Mouse (Mus musculus): ENCODE measurements around the gene Poc5. TPM values are rescaled to one million over a fixed set of nuclear protein-coding genes. Genes with fewer than 3 reads are reported as not detected.

Poc5 gene
- total and polyA plus RNA-seq, 2 experiments from 2014 or later, result 22.4 to 34.9 TPM

DNA sequence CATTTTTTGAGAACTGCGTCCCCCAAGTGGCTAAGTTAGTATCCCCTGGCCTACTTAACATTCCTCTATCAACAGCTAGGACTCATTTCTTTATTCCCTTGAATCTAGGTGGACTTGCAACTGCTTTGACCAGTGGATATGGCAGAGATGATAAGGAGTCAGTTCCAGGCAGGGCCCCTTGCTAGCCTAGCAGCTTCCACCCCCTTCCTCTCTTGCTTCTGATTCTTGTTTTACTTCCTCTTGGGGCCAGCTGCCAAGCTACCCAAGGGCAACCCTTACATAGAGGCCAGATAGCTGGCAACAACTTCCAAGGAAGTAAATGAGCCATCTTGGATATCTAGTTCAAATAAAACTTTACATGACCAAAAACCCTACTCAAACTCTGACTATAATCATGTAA is 48.8 kb downstream of the Poc5 start:
- H3K27me3 ChIP-seq (ENCODE audit: insufficient read depth, low read length), result no peaks in the 10 kb centered on the region
- H3K4me3 ChIP-seq (ENCODE audit: low read depth, low read length), result no peak overlapping the region
- H3K27ac ChIP-seq (ENCODE audit: low read depth, low read length), result no peak overlapping the region
- WGBS, result 88% methylated on average over 1 of the region's 1 CpGs
- no peak overlapping the region for H3K4me2 ChIP-seq (ENCODE audit: low read depth)
- no peaks in the 10 kb centered on the region for H3K4me1 ChIP-seq (ENCODE audit: insufficient read depth)
- TF ChIP-seq CTCF (IDR thresholded peaks at IDR 0.05; ENCODE audit: low read depth), result no peak
- DNase-seq, result no peak
- no peak for ATAC-seq
- no peak overlapping the region for H3K9ac ChIP-seq
- no peaks in the 10 kb centered on the region for H3K9me3 ChIP-seq (ENCODE audit: low read length)
- H3K36me3 ChIP-seq (ENCODE audit: insufficient read depth), result no peaks in the 10 kb centered on the region

DNA sequence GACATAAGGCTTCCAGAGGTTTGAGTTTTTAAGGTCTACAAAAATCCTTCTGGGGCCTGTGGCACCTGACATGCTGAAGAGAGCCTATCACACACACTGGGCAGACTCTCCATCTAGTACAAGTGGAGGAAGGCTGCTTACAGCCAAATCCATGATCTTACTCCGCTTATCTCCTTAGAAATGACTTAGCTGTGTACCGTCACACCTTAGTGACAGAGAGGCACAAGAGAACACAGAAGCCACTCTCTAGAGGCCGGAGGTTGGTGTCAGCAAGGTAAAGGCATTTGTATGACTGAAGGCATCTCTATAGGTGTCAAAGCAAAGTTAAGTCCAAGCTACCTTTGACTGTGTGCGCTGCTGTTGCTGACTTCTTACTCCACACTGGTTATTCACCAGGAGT is 52.3 kb downstream of the Poc5 start:
- no peak for ATAC-seq
- Histone ChIP-seq H3K4me3 (ENCODE audit: low read depth, low read length) (no peak overlapping the region), H3K9me3 (ENCODE audit: low read length) (no peaks in the 10 kb centered on the region)

DNA sequence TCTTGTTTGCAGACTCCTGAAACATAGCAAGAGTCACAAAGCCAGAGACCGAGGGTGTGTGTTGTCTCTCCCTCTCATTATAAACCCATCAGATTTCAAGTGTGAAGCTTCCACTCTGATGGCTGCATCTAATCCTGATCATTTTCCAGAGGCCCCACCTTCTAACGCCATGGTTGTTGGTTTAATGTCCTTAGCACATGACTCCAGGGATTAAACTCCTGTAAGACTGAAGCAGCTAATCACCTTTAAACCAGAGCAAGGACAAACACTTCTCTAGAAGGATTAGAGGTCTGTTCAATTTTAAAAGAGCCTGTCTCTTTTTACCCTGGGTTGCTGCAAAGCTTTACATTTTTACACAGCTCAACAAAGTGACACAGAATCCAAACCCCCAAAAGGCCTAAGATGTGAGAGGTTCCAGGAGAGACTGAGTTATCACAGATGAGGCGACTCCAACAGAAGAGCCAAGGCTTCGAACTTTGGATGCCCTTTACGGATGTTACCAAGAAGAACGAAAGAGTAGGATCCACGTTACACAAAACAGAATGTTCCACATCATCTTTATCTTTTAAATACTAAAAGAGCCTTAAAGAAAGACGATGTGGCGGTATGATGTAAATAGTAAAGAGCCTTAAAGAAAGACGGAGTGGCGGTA is 62.2 kb downstream of the Poc5 start:
- DNase-seq (no peak), ATAC-seq (no peak)
- Histone ChIP-seq H3K36me3 (ENCODE audit: insufficient read depth) (no peaks in the 10 kb centered on the region), H3K4me3 (ENCODE audit: low read depth, low read length) (no peak overlapping the region), H3K9me3 (ENCODE audit: low read length) (no peaks in the 10 kb centered on the region), H3K4me2 (ENCODE audit: low read depth) (no peak overlapping the region), H3K27ac (ENCODE audit: low read depth, low read length) (no peak overlapping the region), H3K4me1 (ENCODE audit: insufficient read depth) (no peaks in the 10 kb centered on the region), H3K27me3 (ENCODE audit: insufficient read depth, low read length) (no peaks in the 10 kb centered on the region), H3K9ac (no peak overlapping the region)
- WGBS, result 79% methylated on average over 11 of the region's 11 CpGs
- TF ChIP-seq CTCF (IDR thresholded peaks at IDR 0.05; ENCODE audit: low read depth), result no peak

More for the DNA sequence above, 52.3 kb downstream of the Poc5 start:
- Histone ChIP-seq H3K4me1 (ENCODE audit: insufficient read depth) (no peaks in the 10 kb centered on the region), H3K27me3 (ENCODE audit: insufficient read depth, low read length) (no peaks in the 10 kb centered on the region), H3K4me2 (ENCODE audit: low read depth) (no peak overlapping the region), H3K36me3 (ENCODE audit: insufficient read depth) (no peaks in the 10 kb centered on the region), H3K27ac (ENCODE audit: low read depth, low read length) (no peak overlapping the region), H3K9ac (no peak overlapping the region)
- TF ChIP-seq CTCF (IDR thresholded peaks at IDR 0.05; ENCODE audit: low read depth), result no peak
- DNase-seq, result no peak
- 97% methylated on average over 4 of the region's 4 CpGs for WGBS

DNA sequence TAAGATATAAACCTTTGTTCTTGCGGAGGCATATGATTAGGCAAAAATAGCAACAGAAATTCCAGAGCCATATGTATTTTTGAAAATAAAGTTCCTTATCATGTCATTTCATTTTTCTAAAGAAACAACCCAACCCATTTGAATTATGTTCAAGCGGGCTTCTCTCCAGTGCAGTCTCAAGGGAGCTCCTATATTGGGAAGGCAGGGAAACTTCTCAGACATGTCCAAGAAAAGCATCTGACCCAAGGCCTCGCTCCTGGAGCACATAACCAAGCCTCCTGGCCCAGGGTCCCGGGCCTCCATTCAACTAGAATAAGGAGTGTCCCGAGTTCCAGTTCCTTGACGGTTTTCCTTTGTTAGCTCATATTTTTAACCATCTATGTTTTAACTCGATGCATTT is 62.8 kb downstream of the Poc5 start:
- DNase-seq (no peak), ATAC-seq (no peak)
- 86% methylated on average over 7 of the region's 7 CpGs for WGBS
- no peak overlapping the region for H3K4me3 ChIP-seq (ENCODE audit: low read depth, low read length)
- H3K9ac ChIP-seq, result no peak overlapping the region
- TF ChIP-seq CTCF (IDR thresholded peaks at IDR 0.05; ENCODE audit: low read depth), result no peak
- no peaks in the 10 kb centered on the region for H3K9me3 ChIP-seq (ENCODE audit: low read length)
- no peaks in the 10 kb centered on the region for H3K4me1 ChIP-seq (ENCODE audit: insufficient read depth)
- H3K36me3 ChIP-seq (ENCODE audit: insufficient read depth), result no peaks in the 10 kb centered on the region
- no peak overlapping the region for H3K27ac ChIP-seq (ENCODE audit: low read depth, low read length)
- no peak overlapping the region for H3K4me2 ChIP-seq (ENCODE audit: low read depth)
- H3K27me3 ChIP-seq (ENCODE audit: insufficient read depth, low read length), result no peaks in the 10 kb centered on the region

DNA sequence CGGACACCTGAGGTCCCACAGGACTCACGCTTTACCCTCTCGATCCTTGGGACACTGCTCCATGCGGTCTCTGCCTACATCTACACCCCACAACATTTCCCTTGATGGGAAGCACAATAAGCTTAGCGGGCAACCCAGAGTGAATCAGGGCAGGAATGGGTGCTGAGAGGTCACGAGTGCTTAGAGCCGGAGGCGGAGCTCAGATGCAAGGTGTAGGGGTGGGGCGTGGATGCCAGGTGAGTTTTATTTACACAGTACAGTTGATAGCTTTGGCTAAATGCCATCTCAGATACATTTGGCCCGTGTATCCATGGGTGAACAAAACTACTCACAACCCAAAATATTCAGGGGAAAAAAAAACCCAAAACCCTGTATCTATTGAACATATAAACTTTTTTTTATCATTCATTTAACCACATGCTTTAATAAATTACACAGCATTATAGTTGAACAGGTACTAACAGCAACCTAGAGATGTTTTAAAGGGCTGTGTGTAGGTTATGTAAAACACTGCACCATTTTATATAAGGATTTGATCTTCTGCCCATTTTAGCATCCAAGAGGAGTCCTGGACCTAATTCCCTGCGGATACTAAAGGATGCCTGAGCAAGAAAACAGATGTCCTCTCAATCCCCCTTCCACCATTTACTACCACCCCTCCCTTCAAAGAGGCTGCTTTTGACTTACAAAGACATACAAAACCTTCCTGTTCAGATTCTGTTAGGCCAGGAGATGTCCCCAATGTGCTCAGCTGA is 63.5 kb downstream of the Poc5 start:
- H3K27ac ChIP-seq (ENCODE audit: low read depth, low read length), result no peak overlapping the region
- DNase-seq (no peak), ATAC-seq (no peak)
- 90% methylated on average over 11 of the region's 11 CpGs for WGBS
- H3K27me3 ChIP-seq (ENCODE audit: insufficient read depth, low read length), result no peaks in the 10 kb centered on the region
- no peaks in the 10 kb centered on the region for H3K9me3 ChIP-seq (ENCODE audit: low read length)
- no peak overlapping the region for H3K9ac ChIP-seq
- no peaks in the 10 kb centered on the region for H3K36me3 ChIP-seq (ENCODE audit: insufficient read depth)
- no peak overlapping the region for H3K4me3 ChIP-seq (ENCODE audit: low read depth, low read length)
- no peaks in the 10 kb centered on the region for H3K4me1 ChIP-seq (ENCODE audit: insufficient read depth)
- no peak for TF ChIP-seq CTCF (IDR thresholded peaks at IDR 0.05; ENCODE audit: low read depth)
- H3K4me2 ChIP-seq (ENCODE audit: low read depth), result no peak overlapping the region

DNA sequence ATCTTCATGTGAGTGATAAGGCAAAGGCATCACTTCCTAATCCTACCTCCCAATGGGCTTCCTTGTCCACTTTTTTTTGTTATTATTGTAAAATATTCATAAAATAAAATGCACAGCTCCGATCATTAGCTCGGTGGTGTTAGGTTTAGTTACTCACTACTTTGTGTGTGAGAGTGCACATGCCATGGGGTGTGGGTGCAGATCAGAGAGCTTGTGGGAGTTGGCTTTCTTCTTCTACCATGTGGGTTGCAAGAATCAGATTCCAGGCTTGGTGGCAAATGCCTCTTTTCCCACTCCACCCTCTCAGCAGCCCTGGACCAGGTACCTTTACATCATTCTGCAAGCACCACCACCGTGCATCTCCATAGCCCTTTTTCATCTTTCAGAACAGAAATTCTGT is 64.5 kb downstream of the Poc5 start:
- H3K36me3 ChIP-seq (ENCODE audit: insufficient read depth), result no peaks in the 10 kb centered on the region
- DNase-seq (no peak), ATAC-seq (no peak)
- H3K27ac ChIP-seq (ENCODE audit: low read depth, low read length), result no peak overlapping the region
- no peaks in the 10 kb centered on the region for H3K27me3 ChIP-seq (ENCODE audit: insufficient read depth, low read length)
- no peak overlapping the region for H3K4me3 ChIP-seq (ENCODE audit: low read depth, low read length)
- H3K9me3 ChIP-seq (ENCODE audit: low read length), result no peaks in the 10 kb centered on the region
- no peak overlapping the region for H3K9ac ChIP-seq
- no peak for TF ChIP-seq CTCF (IDR thresholded peaks at IDR 0.05; ENCODE audit: low read depth)
- no peaks in the 10 kb centered on the region for H3K4me1 ChIP-seq (ENCODE audit: insufficient read depth)
- H3K4me2 ChIP-seq (ENCODE audit: low read depth), result no peak overlapping the region
- WGBS, result 93% methylated on average over 3 of the region's 3 CpGs

DNA sequence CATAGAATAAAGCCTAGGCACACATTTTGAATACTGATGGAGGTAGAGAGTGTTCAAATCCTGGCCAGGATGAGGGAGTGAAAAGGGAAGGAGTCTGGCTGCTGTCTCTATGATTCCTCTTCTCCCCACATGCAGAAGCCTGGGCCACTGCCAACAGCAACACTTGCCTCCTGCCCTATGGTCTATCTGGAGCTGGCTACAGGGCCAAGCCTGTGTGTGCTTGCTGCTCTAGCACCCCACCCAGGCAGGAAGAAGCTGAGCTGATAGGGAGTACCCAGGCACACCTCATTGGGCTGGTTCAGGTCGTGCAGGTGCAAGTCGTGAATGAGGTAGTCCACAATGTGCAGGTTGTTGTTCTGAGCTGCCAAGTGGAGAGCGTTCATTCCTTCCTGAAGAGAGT is 66.2 kb downstream of the Poc5 start:
- Histone ChIP-seq H3K27ac (ENCODE audit: low read depth, low read length) (no peak overlapping the region), H3K4me3 (ENCODE audit: low read depth, low read length) (no peak overlapping the region)

More for the DNA sequence above, 66.2 kb downstream of the Poc5 start:
- ATAC-seq, result no peak
- no peak for TF ChIP-seq CTCF (IDR thresholded peaks at IDR 0.05; ENCODE audit: low read depth)
- H3K9me3 ChIP-seq (ENCODE audit: low read length), result no peaks in the 10 kb centered on the region
- no peak overlapping the region for H3K9ac ChIP-seq
- H3K4me1 ChIP-seq (ENCODE audit: insufficient read depth), result no peaks in the 10 kb centered on the region
- H3K27me3 ChIP-seq (ENCODE audit: insufficient read depth, low read length), result no peaks in the 10 kb centered on the region
- no peak for DNase-seq
- H3K36me3 ChIP-seq (ENCODE audit: insufficient read depth), result no peaks in the 10 kb centered on the region
- WGBS, result 78% methylated on average over 3 of the region's 3 CpGs
- no peak overlapping the region for H3K4me2 ChIP-seq (ENCODE audit: low read depth)
